Mouse (Mus musculus) heart, adult 2 months (tissue): Measurements from ENCODE around the gene Thbs2.
A peak's percentile ranks its signal among the peaks of the same experiment; 100 is the strongest.

Experiments used
- CTCF ChIP-seq: fragments of 200-600 bp; IDR thresholded peaks from 2 replicates; pipeline ENCODE4 v1.8.1; 2022; ENCODE audit warnings: antibody characterized with exemption, mild to moderate bottlenecking, moderate library complexity
- EP300 ChIP-seq: fragments of 200-500 bp; IDR thresholded peaks from 2 replicates; pipeline ENCODE4 v1.6.1; 2011; ENCODE audit warnings: low read depth, low read length, control low read depth; ENCODE audit not compliant: insufficient read depth
- POLR2A ChIP-seq: fragments of 200-500 bp; IDR thresholded peaks from 2 replicates; pipeline ENCODE4 v1.6.1; 2011; ENCODE audit warnings: mild to moderate bottlenecking, low read depth, low read length, control low read depth; ENCODE audit not compliant: insufficient read depth

GRCm38 (mm10) chr17:14720227-14720626 is 26.2 kb upstream of the Thbs2 start:
- no peak for TF ChIP-seq CTCF
- peak; percentile 24; the same call in 1 of the 2 replicates for TF ChIP-seq POLR2A
- peak; percentile 82 for TF ChIP-seq EP300
